ENCODE assay signal across 8 mouse cellular contexts in genomic region chr1:192722147-192722546, GRCm38 (mm10). TPM values are rescaled to one million over a fixed set of nuclear protein-coding genes. Genes with fewer than 3 reads are reported as not detected.
DNase-seq lines count a peak whose midpoint lies in the region; ATAC-seq and TF ChIP-seq lines count a peak whose summit lies in the region.

No protein-coding gene starts in this region.

- H3K27ac ChIP-seq in heart, postnatal 0 days (ENCODE audit: low read depth) = no peak overlapping the region
- H3K27ac ChIP-seq in ES-E14 (ENCODE audit: insufficient read depth, low read depth, low read length, poor library complexity, severe bottlenecking) = no peak overlapping the region
- H3K27ac ChIP-seq in cerebellum, adult 2 months (ENCODE audit: insufficient read depth, low read length) = no peak overlapping the region

- TF ChIP-seq CTCF in heart, postnatal 0 days (IDR thresholded peaks at IDR 0.05; ENCODE audit: low read depth) = peak; percentile 77
- TF ChIP-seq CTCF in cerebellum, adult 2 months (IDR thresholded peaks at IDR 0.05; ENCODE audit: borderline replicate concordance, insufficient read depth, low read depth, low read length) = peak; percentile 73

- no peaks in the 10 kb centered on the region for H3K27me3 ChIP-seq in heart, postnatal 0 days (ENCODE audit: control insufficient read depth, insufficient read depth, low read length)
- H3K27me3 ChIP-seq in cerebellum, adult 2 months (ENCODE audit: control insufficient read depth, insufficient read depth, low read length) = no peaks in the 10 kb centered on the region

- in situ Hi-C loops in ES-E14 (cut with MboI; ENCODE audit: low sequenced_read_pairs in 2 of 2, unreplicated experiment in 2 of 2) = no loop called here

- 0 out of 2 replicates have a peak, but pooled peaks cover 9% of the 10 kb centered on the region for H3K36me3 ChIP-seq in heart, postnatal 0 days (replicated peaks; ENCODE audit: control insufficient read depth, insufficient read depth, low read length)
- H3K36me3 ChIP-seq in ES-E14 (ENCODE audit: control insufficient read depth, insufficient read depth, low read length, poor library complexity, severe bottlenecking) = no peaks in the 10 kb centered on the region

- TF ChIP-seq POLR2A in cerebellum, adult 2 months (IDR thresholded peaks at IDR 0.05; ENCODE audit: borderline replicate concordance, insufficient read depth, low read length) = no peak

- no peaks in the 10 kb centered on the region for H3K4me1 ChIP-seq in heart, postnatal 0 days (ENCODE audit: control insufficient read depth, insufficient read depth)
- H3K4me1 ChIP-seq in ES-E14 (ENCODE audit: control insufficient read depth in 2 of 2, insufficient read depth in 2 of 2, low read length in 2 of 2, poor library complexity in 1 of 2) = peaks cover 0 to under 1% of the 10 kb centered on the region in 2 experiments; a peak in 1 of 4 replicates
- H3K4me1 ChIP-seq in cerebellum, adult 2 months (ENCODE audit: control insufficient read depth, insufficient read depth, low read length) = no peaks in the 10 kb centered on the region

- H3K4me2 ChIP-seq in heart, postnatal 0 days (ENCODE audit: low read depth, low read length) = no peak overlapping the region

- TF ChIP-seq EP300 in heart, postnatal 0 days (IDR thresholded peaks at IDR 0.05; ENCODE audit: low read depth) = no peak

- intact Hi-C loops in heart, postnatal 25 days (cut with DNase I) = no loop called here

- no peak for ATAC-seq in heart, postnatal 0 days (ENCODE audit: insufficient read depth, low read depth)

- no peaks in the 10 kb centered on the region for H3K9me3 ChIP-seq in heart, postnatal 0 days (replicated peaks; ENCODE audit: control insufficient read depth, low read length)
- H3K9me3 ChIP-seq in ES-E14 (ENCODE audit: control insufficient read depth, insufficient read depth, low read depth, low read length) = no peaks in the 10 kb centered on the region

- WGBS in heart, postnatal 0 days = 24% methylated on average over 5 of the region's 5 CpGs
- 39% methylated on average over 5 of the region's 5 CpGs for WGBS in cerebellum, adult 2 months

- H3K4me3 ChIP-seq in heart, postnatal 0 days (ENCODE audit: low read depth, low read length) = no peak overlapping the region
- no peak overlapping the region for H3K4me3 ChIP-seq in ES-E14 (ENCODE audit: insufficient read depth in 1 of 2, low read depth in 1 of 2, low read length in 2 of 2, poor library complexity in 1 of 2, severe bottlenecking in 1 of 2)
- H3K4me3 ChIP-seq in cerebellum, adult 2 months (replicated peaks; ENCODE audit: insufficient read depth, low read depth, low read length) = no peak overlapping the region

- no peak overlapping the region for H3K9ac ChIP-seq in heart, postnatal 0 days (replicated peaks; ENCODE audit: low read depth, low read length)
- no peak overlapping the region for H3K9ac ChIP-seq in ES-E14 (ENCODE audit: insufficient read depth, low read depth, low read length, poor library complexity, severe bottlenecking)

- peak; percentile 45 for DNase-seq in heart, postnatal 0 days (ENCODE audit: low spot score)
- DNase-seq in heart, postnatal 25 days (ENCODE audit: low spot score) = no peak
- peak; percentile 56 for DNase-seq in ES-E14 (ENCODE audit: low read depth, low spot score)
- peak; percentile 39 to 64 for DNase-seq in cerebellum, adult 2 months
- peak; percentile 38 to 85 for DNase-seq in frontal cortex, adult 2 months (ENCODE audit: extremely low spot score in 1 of 2, low spot score in 1 of 2)
- peak; percentile 36 for DNase-seq in layer of hippocampus, adult 9-11 months
- DNase-seq in lung, postnatal 36 days = peak; percentile 74
- DNase-seq in thymus, postnatal 14 days = peak; percentile 42

TF ChIP-seq in ES-E14, 5 proteins besides CTCF, POLR2A, EP300 and RAD21:
- TF ChIP-seq MAFK (IDR thresholded peaks at IDR 0.05; ENCODE audit: insufficient read depth, low read depth, low read length) (no peak), ZNF384 (IDR thresholded peaks at IDR 0.05; ENCODE audit: low read depth, low read length) (no peak), ZC3H11A (IDR thresholded peaks at IDR 0.05; ENCODE audit: borderline replicate concordance, low read depth, low read length) (peak; percentile 82)

RNA-seq across cellular contexts. Expression of gene Hhat, which starts 48.9 kb away (rescaled TPM):
- total RNA-seq in heart, postnatal 0 days (2014; rRNA removed; ENCODE audit: low replicate concordance) = 6.7 and 13.2 TPM in 2 replicates
- 3.7 and 4.0 TPM in 2 replicates for polyA plus RNA-seq in heart, postnatal 0 days (2015; fragmentation: Nextera tagmentation; extraction: Ambion mirVana)
- 1 to 10 TPM; 1.6 to 3.3 TPM for total RNA-seq in heart, postnatal 25 days (2021)
- 2.3 and 2.8 TPM in 2 replicates for total RNA-seq in ES-E14 (2012; rRNA removed)
- polyA plus RNA-seq in cerebellum, adult 2 months (2012; rRNA removed) = 1.9 and 2.1 TPM in 2 replicates
- polyA plus RNA-seq in frontal cortex, adult 2 months (2012; rRNA removed) = 1.6 and 1.7 TPM in 2 replicates
